In the genomic region with DNA sequence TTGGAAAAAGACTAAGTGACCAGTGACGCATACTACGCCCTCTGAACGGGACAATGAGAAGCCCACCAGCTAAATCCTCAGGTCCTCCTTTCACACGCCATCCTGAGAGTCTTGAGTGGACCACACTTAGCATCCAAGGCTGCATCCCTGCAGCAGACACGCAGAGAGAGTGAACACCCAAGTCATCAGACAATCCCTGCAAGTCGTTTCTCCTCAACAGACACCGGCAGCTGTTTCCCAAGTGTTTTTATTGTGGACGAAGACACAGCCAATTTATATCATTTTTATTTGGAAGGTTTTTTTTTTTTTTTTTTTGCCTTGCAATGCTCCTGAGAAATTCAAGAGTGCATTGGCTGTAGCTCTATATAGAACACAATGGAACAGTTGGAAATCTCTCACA, we compare ENCODE assay signal across 22 mouse cellular contexts. TPM values are rescaled to one million over a fixed set of nuclear protein-coding genes. Genes with fewer than 3 reads are reported as not detected.
DNase-seq lines count a peak whose midpoint lies in the region; ATAC-seq and TF ChIP-seq lines count a peak whose summit lies in the region.
"Had no signal": no experiment of that assay in that cellular context is flagged by ENCODE, and none has a peak within 500 bp of the region (broad histone marks: within the 10 kb centered on the region; RNA-seq: fewer than 3 reads in every experiment).

No protein-coding gene starts in this region.

- TF ChIP-seq CTCF in kidney, postnatal 0 days (IDR thresholded peaks at IDR 0.05; ENCODE audit: low read depth) = no peak
- TF ChIP-seq CTCF in lung, embryonic 14.5 days (IDR thresholded peaks at IDR 0.05; ENCODE audit: low read depth) = no peak
- TF ChIP-seq CTCF in lung, postnatal 0 days (IDR thresholded peaks at IDR 0.05) = no peak

- 76% methylated on average over 8 of the region's 8 CpGs for WGBS in kidney, postnatal 0 days
- WGBS in lung, embryonic 14.5 days = 57% methylated on average over 8 of the region's 8 CpGs
- 79% methylated on average over 8 of the region's 8 CpGs for WGBS in lung, postnatal 0 days

- H3K9me3 ChIP-seq in kidney, postnatal 0 days (replicated peaks; ENCODE audit: low read length) = no peaks in the 10 kb centered on the region
- no peaks in the 10 kb centered on the region for H3K9me3 ChIP-seq in lung, embryonic 14.5 days (ENCODE audit: low read depth, low read length)
- no peaks in the 10 kb centered on the region for H3K9me3 ChIP-seq in lung, postnatal 0 days (ENCODE audit: low read length)
- H3K9me3 ChIP-seq: embryonic facial prominence, embryonic 13.5 days; embryonic facial prominence, embryonic 15.5 days; forebrain, embryonic 10.5 days; forebrain, embryonic 12.5 days had no signal

- peaks cover 17% of the 10 kb centered on the region for H3K36me3 ChIP-seq in kidney, postnatal 0 days (ENCODE audit: insufficient read depth, low read length)
- H3K36me3 ChIP-seq in lung, embryonic 14.5 days (ENCODE audit: insufficient read depth) = peaks cover 33% of the 10 kb centered on the region
- H3K36me3 ChIP-seq in lung, postnatal 0 days (ENCODE audit: insufficient read depth, low read length) = peaks cover 16% of the 10 kb centered on the region; the same call in 1 of the 2 replicates

- DNase-seq in kidney, postnatal 0 days (ENCODE audit: low spot score) = peak; percentile 54
- no peak for DNase-seq in kidney, adult 8-10 months
- DNase-seq in kidney, postnatal 14 days = peak; percentile 23
- no peak for DNase-seq in kidney, adult 18-20 months
- DNase-seq in lung, embryonic 14.5 days = peak; percentile 23
- DNase-seq in lung, postnatal 0 days (ENCODE audit: low spot score) = no peak
- DNase-seq: adrenal gland, adult 2 months; adrenal gland, postnatal 10 days; adrenal gland, postnatal 25 days; cerebellum, adult 11 months; cerebellum, adult 18-20 months; cerebellum, adult 8-10 months; cerebellum, adult 9-11 months; cerebellum, postnatal 14 days; cerebellum, postnatal 36 days; embryo, embryonic 11 days had no signal

- H3K4me2 ChIP-seq in kidney, postnatal 0 days (ENCODE audit: low read length) = no peak overlapping the region
- no peak overlapping the region for H3K4me2 ChIP-seq in lung, embryonic 14.5 days
- no peak overlapping the region for H3K4me2 ChIP-seq in lung, postnatal 0 days (replicated peaks; ENCODE audit: low read depth, low read length)
- H3K4me2 ChIP-seq: embryonic facial prominence, embryonic 13.5 days; embryonic facial prominence, embryonic 15.5 days; forebrain, embryonic 12.5 days had no signal

- no peak overlapping the region for H3K27ac ChIP-seq in kidney, postnatal 0 days
- no peak overlapping the region for H3K27ac ChIP-seq in lung, embryonic 14.5 days (ENCODE audit: low read depth)
- H3K27ac ChIP-seq in lung, postnatal 0 days (ENCODE audit: low read length) = no peak overlapping the region
- H3K27ac ChIP-seq: embryonic facial prominence, embryonic 13.5 days; embryonic facial prominence, embryonic 15.5 days; forebrain, embryonic 10.5 days; forebrain, embryonic 12.5 days had no signal

- TF ChIP-seq EP300 in lung, postnatal 0 days (IDR thresholded peaks at IDR 0.05) = no peak

- no peak for ATAC-seq in kidney, postnatal 0 days (replicated peaks; ENCODE audit: low FRiP score, low read depth)
- no peak for ATAC-seq in lung, embryonic 14.5 days (ENCODE audit: insufficient read depth)
- ATAC-seq in lung, postnatal 0 days = no peak
- ATAC-seq: forebrain, embryonic 14.5 days had no signal

- no peak overlapping the region for H3K4me3 ChIP-seq in kidney, postnatal 0 days (replicated peaks; ENCODE audit: low read depth, low read length)
- no peak overlapping the region for H3K4me3 ChIP-seq in lung, embryonic 14.5 days (ENCODE audit: low read depth, low read length)
- no peak overlapping the region for H3K4me3 ChIP-seq in lung, postnatal 0 days (ENCODE audit: low read depth, low read length)
- H3K4me3 ChIP-seq: embryonic facial prominence, embryonic 13.5 days; embryonic facial prominence, embryonic 15.5 days; erythroblast, embryonic 14.5 days; forebrain, embryonic 10.5 days; forebrain, embryonic 12.5 days had no signal

- no peaks in the 10 kb centered on the region for H3K27me3 ChIP-seq in kidney, postnatal 0 days (ENCODE audit: insufficient read depth, low read length)
- H3K27me3 ChIP-seq in lung, embryonic 14.5 days (ENCODE audit: insufficient read depth, low read length) = no peaks in the 10 kb centered on the region
- H3K27me3 ChIP-seq in lung, postnatal 0 days (replicated peaks; ENCODE audit: insufficient read depth, low read length) = no peaks in the 10 kb centered on the region
- H3K27me3 ChIP-seq: embryonic facial prominence, embryonic 13.5 days; embryonic facial prominence, embryonic 15.5 days; forebrain, embryonic 12.5 days had no signal

- peaks cover 2% of the 10 kb centered on the region; the same call in 1 of the 2 replicates for H3K4me1 ChIP-seq in kidney, postnatal 0 days (replicated peaks; ENCODE audit: insufficient read depth, low read length)
- no peaks in the 10 kb centered on the region for H3K4me1 ChIP-seq in lung, embryonic 14.5 days (ENCODE audit: insufficient read depth)
- peaks cover 4% of the 10 kb centered on the region for H3K4me1 ChIP-seq in lung, postnatal 0 days (ENCODE audit: insufficient read depth, low read depth, low read length)
- H3K4me1 ChIP-seq: forebrain, embryonic 10.5 days; forebrain, embryonic 12.5 days had no signal

- no peak overlapping the region for H3K9ac ChIP-seq in kidney, postnatal 0 days (ENCODE audit: low read depth, low read length)
- H3K9ac ChIP-seq in lung, embryonic 14.5 days = no peak overlapping the region
- H3K9ac ChIP-seq in lung, postnatal 0 days (replicated peaks; ENCODE audit: low read depth) = no peak overlapping the region
- H3K9ac ChIP-seq: embryonic facial prominence, embryonic 13.5 days; embryonic facial prominence, embryonic 15.5 days; forebrain, embryonic 12.5 days had no signal

RNA-seq across cellular contexts. Expression of gene Fbln5, which starts 14.9 kb away (rescaled TPM):
- polyA plus RNA-seq in kidney, postnatal 0 days (2015; fragmentation: Nextera tagmentation; extraction: Ambion mirVana) = 162 and 187 TPM in 2 replicates
- 66.9 and 77.1 TPM in 2 replicates for polyA plus RNA-seq in lung, embryonic 14.5 days (2014; fragmentation: Nextera tagmentation; extraction: Ambion mirVana)
- 408 and 420 TPM in 2 replicates for polyA plus RNA-seq in lung, postnatal 0 days (2015; fragmentation: Nextera tagmentation; extraction: Ambion mirVana)
- polyA plus RNA-seq: erythroblast, embryonic 14.5 days had no signal

Comparison
In these comparisons a context has a peak if more than half of its experiments do, and no peak if none do; other contexts are left out.
1. DNase-seq: peak in kidney, postnatal 0 days (single experiment), kidney, postnatal 14 days (single experiment) and lung, embryonic 14.5 days (single experiment); none in kidney, adult 8-10 months (0 of 2), kidney, adult 18-20 months (single experiment) and lung, postnatal 0 days (single experiment).